Mouse (Mus musculus) kidney, adult 8-10 months (tissue): Measurements from ENCODE around the gene Arhgef7.
A peak's percentile ranks its signal among the peaks of the same experiment; 100 is the strongest.

Experiments used
- DNase-seq, 2 experiments: peaks; one replicate each; pipeline ENCODE4 v3.0.0; 2022

Arhgef7 gene

GRCm38 (mm10) chr8:11799098-11799497 is 71.6 kb downstream of the Arhgef7 start:
- DNase-seq = no peak

GRCm38 (mm10) chr8:11800481-11800880 is 73.0 kb downstream of the Arhgef7 start:
- DNase-seq = no peak

- no peak for DNase-seq
Observed at GRCm38 (mm10) chr8:11801571-11801970, 74.0 kb downstream of the Arhgef7 start.

- no peak for DNase-seq
Observed at GRCm38 (mm10) chr8:11804914-11805313, 77.4 kb downstream of the Arhgef7 start.

DNA sequence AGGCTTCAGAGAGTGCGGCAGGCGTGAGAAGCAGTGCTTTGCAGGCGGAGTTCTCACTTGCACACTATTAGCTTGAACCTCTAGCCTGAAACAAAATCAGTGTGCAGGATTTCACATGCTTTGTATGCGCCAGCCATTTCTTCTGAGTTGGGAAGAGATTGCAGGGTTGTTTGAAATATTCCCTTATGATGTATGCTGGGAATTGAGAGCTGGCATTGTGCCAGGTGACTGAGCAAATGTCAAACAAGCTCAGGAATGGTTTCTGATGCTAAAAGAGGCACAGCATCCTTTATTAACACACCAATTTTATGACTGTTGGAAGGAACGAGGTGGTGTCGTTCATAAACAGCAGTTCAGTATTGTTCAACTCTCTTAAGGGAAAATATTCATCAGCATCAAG is 78.7 kb downstream of the Arhgef7 start:
- no peak for DNase-seq

DNA sequence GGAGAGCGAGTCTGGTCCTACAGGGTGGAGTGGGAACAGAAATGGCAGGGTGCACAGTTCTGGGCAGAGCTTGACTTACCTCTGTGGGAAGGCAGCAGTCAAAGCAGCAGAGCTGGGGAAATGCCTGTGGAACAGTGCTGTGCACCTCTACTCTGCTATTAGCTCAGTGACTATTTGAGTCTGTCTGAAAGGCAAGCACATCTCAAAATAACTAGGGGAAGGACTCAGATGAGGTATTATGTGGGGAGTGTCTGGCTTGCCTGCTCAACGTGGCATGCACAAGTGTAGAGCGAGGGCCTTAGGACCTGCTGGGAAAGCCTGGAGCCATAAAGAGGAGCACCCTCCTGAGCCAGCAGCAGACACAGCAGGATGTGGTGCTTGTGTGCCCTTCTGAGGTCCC is 79.8 kb downstream of the Arhgef7 start:
- no peak for DNase-seq

- no peak for DNase-seq
Observed at GRCm38 (mm10) chr8:11808047-11808446, 80.5 kb downstream of the Arhgef7 start.

DNA sequence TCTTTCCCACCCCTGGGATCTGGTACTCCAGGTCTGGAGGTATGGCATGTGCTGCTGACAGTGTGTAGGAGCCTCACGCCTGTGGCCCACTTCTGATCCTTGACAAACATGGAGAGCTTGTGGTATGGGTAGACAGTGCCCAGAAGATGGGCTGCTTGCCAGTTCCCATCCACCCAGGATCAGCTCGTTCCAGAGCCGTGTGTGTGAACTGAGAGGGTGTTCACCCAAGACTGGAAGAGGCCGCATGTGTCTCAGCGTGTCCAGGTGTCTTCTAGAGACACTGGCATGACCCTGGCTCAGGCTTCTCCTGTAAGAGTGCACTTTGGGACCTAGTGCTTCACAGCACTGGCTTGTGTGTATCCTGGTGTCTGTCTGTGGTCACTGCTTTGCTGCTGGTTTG is 82.9 kb downstream of the Arhgef7 start:
- no peak for DNase-seq

- DNase-seq = no peak
Observed at GRCm38 (mm10) chr8:11813801-11814200, 86.3 kb downstream of the Arhgef7 start.

DNA sequence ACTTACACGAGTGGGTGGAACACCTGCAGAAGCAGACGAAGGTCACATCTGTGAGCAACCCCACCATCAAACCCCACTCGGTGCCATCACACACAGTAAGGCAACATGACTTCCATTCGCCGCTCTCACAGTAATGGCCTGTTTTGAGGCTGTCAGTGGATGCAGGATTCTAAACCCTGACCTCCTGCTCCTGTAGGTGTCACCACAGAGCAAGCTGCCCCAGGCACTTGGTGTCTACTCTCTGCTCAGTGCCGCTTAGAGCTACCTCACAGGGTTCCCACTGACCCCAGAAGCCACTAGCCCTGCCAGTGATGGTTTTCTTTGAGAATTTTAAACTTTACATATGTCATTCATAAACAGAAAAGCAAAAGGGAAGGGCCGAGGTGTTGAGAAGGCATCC is 87.7 kb downstream of the Arhgef7 start:
- DNase-seq = no peak

- DNase-seq = no peak
Observed at GRCm38 (mm10) chr8:11820136-11820535, 92.6 kb downstream of the Arhgef7 start.

DNA sequence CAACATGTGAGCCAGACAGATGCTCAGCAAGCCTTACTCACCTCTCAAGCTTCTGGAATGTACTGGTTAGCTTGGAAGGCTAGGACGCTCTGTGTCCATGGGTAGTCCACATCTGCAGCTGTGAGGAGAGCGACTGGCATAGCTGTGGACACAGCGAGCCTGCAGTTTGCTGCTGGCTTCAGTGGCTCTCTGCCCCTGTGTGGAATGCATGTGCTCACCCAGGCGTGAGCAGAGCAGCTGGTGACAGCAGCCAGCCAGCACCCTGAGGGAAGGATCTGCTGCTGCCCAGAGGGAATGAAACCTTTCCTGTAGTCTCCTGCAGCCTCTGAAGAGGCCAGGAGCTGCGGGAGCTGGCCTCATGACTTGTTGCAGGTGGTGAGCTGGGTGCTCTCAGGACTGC is 93.0 kb downstream of the Arhgef7 start:
- DNase-seq = no peak

GRCm38 (mm10) chr8:11821451-11822206 is 94.1 kb downstream of the Arhgef7 start:
- no peak for DNase-seq

- DNase-seq = no peak
Observed at GRCm38 (mm10) chr8:11822550-11823060, 95.1 kb downstream of the Arhgef7 start.

DNA sequence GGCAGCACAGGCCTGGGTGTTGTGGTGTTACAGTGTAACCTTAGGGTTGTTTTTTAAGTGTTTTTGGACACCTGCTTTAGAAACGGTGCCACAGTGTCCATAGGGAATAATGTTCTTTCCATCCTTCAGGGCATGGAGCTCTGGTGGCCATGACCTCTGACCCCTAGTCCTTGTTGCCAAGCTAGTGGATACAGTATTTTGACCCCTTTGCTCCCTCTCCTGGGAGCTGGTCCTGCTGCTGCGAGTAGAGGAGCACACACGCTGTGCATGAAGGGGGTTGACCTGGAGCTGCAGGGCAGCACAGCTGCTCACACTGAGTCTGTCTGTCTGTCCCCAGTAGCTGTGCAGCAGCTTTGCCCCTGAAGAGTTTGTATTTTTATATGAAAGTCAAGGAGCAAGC is 98.2 kb downstream of the Arhgef7 start:
- DNase-seq = no peak

GRCm38 (mm10) chr8:11827312-11827711 is 99.8 kb downstream of the Arhgef7 start:
- DNase-seq = no peak

DNA sequence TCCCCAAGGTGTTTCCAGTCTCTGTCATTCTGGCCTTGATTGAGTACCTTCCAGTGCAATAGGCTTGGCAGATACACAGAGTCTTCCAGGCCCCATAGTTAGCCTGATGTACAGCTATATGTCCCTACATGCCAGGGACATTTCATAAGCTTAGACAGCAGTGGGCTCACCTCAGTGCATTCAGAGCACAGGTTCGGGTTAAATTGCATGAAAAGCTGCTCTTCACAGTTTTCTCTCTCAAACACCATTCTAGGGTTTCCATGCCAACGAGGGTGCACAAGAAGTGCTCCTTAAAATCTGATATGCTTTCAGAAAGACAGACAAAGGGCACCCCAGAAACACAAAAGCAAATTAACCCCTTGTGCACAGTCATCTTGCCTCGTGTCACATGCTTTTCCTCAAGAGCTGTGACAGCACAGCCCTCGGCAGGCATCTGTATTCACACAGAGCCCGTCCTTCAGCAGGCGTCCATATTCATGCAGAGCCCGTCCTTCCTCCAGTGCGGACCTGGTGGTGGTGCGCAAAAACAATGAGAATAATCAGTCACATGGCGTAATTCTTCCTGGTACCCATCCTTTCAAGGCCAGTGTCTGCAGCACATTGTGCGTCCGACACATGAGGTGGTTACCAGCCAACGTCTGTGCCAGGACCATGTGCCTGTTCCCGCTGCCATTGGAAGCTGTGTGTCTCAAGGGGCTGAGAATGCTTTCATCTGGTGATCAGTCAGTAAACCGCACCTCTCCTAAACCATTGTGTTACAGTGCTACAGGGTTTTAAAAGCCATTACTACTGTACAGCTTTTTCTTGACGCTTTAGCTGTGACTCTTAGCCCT is 102.9 kb downstream of the Arhgef7 start:
- no peak for DNase-seq

DNA sequence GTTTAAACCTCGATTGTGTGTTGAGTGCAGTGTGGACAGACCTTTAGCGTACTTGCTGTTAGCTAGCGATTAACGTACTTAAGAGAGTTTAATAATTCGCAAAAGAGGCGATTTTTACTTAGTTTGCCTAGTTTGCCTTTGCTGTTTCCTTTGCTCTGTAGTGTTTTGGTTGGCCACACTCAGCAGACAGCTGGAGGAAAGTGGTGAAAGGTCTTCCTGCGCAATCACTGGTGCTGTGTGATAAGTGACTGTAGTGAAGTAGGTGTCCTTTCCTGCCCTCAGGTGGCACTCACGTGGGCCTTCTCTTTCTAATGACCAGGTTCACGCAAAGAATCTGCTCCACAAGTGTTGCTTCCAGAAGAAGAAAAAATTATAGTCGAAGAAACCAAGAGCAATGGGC is 103.7 kb downstream of the Arhgef7 start:
- DNase-seq = peak in 1 of 2 experiments; percentile 10

DNA sequence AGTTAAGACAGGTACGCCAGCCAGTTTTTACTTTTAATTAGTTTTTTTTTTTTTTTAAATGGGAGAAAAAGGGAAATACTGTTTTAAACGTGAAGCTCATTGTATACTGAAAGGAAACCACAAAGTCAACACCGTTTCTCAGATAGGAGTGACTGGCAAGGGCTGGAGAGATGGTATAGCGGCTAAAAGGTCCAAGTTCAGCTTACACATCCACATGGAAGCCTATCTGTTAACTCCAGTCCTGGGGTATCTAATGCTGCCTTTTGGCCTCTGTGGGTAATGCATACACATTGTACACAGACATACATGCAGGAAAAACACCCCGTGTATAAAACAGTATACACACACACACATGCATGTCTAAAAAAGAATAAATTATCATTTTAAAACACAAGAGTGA is 104.4 kb downstream of the Arhgef7 start:
- no peak for DNase-seq

GRCm38 (mm10) chr8:11833157-11833556 is 105.6 kb downstream of the Arhgef7 start:
- no peak for DNase-seq

DNA sequence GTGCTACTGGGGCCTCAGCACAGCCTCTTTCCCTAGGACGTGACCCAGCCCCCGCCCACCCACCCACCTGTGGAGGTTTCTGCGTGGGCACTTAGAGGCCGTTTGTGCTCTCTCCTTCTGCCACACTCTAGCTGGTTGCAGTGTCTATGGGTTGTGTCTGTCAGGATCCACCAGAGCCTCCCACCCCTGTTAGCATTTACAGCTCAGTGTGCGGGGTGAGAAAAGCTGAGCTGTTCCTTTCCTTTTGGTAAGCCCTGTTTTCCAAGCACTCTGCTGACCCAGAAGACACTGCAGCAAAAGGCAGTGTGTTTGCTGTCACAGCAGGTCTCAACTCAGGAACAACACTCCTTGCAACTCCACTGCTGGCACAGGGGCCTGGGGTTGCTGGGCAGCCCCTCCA is 106.7 kb downstream of the Arhgef7 start:
- no peak for DNase-seq

- no peak for DNase-seq
Observed at GRCm38 (mm10) chr8:11834691-11835090, 107.2 kb downstream of the Arhgef7 start.

DNA sequence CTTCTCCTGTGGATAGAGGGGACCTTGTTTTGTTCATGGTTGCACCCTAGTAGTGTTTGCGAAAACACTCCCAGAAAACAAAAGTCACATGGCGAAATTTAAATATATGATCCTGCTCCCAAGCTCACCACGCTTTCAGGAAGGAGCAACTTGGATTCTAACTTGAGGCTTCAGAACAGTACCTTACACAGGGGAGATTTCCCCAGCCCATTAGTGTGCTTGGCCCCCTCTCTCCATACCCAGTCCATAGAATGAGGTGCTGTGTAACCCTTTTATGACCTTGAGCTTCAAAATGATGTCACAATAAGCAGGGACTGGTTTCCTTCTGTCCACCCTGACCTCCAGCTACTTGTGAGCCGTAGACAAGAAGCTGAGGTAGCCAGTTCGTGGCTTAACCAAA is 112.7 kb downstream of the Arhgef7 start, which contains the start of gene Tex29:
Gene Tex29, plus strand, starts transcription at position 301 of the 400 bp plus-strand sequence.
- no peak for DNase-seq

DNA sequence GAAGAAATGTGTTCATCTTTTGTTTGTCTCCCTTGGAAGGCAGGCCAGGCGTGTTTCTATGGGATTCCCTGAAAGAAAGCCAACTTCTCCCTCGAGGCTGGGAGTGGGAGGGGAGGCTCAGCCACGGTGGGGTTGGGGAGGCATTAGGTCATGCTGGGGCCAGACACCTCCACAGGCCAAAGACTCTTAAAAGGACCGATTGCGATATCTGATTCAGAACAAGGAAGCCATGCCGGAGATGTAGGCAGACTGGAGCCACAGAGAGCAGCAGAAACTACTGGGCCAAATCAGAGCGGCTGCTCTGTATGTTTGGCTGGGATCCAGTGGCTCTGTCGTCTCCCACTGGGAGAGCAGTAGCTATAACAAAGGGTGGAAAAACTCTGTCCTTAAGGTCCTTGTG is 114.0 kb downstream of the Arhgef7 start:
- no peak for DNase-seq
